Mouse (Mus musculus) brown adipose tissue, adult 24 weeks (tissue): Measurements from ENCODE around the gene Atp1b2. TPM values are rescaled to one million over a fixed set of nuclear protein-coding genes. Genes with fewer than 3 reads are reported as not detected.

ENCODE experiments used
- H3K27ac ChIP-seq: fragments of 200-500 bp; replicated peaks from 2 replicates; pipeline ENCODE4 v1.5.1; 2012; ENCODE audit warnings: low read depth, mild to moderate bottlenecking, low read length
- H3K4me1 ChIP-seq: fragments of 200-500 bp; 2 replicates; pipeline ENCODE4 v1.6.1; 2012; ENCODE audit warnings: low read length, mixed read lengths; ENCODE audit not compliant: control insufficient read depth, insufficient read depth, insufficient read length
- H3K4me3 ChIP-seq: fragments of 200-500 bp; 2 replicates; pipeline ENCODE4 v1.5.1; 2012; ENCODE audit warnings: low read depth, mild to moderate bottlenecking, low read length, moderate library complexity; ENCODE audit not compliant: insufficient read depth
- polyA plus RNA-seq: library from polyadenylated mRNA; stranded (reverse); fragments of >200 nt; gene quantifications from 2 replicates; pipeline ENCODE4 v1.2.4, GENCODE M21; 2012; ENCODE audit not compliant: missing spikeins, insufficient read depth, insufficient read length

The Atp1b2 gene
- polyA plus RNA-seq, 1 experiment, result 6.7 TPM

DNA sequence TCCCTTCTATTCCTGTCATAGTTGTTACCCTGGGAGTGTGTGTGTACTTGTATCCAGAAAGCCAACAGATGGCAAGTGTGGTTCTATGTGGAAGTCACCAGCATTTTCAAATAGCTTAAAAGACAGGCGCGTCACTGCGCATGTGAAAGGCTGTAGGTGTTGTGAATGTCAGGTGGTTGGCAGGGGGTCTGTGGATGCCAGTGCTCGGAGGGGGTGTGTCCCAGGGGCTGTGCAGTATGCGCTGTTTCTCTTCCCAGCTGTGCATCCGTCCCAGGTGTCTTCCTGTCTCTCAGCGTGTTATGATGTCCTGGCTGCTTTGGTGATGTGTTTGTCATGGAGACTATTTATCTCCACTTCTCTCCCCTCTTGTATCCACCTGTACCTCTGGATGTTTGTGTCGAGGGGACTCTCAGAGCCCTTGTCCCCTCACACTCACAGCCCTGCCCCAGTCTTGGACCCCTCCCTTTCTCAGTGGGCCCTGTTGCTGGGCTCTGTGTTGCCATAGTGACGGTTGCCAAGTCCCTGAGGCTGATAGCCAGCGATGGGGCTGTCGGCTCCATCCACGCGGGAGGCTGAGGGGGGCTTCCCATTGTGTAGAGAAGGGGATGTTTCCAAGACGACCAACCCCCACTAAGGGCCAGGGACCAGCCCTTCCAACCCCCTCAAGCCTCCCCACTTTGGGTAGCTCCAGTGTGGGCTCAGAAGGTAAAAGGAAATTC, 53.0 kb downstream of the Atp1b2 start:
- Histone ChIP-seq H3K4me1 (no peaks in the 10 kb centered on the region), H3K4me3 (no peak overlapping the region), H3K27ac (no peak overlapping the region)

DNA sequence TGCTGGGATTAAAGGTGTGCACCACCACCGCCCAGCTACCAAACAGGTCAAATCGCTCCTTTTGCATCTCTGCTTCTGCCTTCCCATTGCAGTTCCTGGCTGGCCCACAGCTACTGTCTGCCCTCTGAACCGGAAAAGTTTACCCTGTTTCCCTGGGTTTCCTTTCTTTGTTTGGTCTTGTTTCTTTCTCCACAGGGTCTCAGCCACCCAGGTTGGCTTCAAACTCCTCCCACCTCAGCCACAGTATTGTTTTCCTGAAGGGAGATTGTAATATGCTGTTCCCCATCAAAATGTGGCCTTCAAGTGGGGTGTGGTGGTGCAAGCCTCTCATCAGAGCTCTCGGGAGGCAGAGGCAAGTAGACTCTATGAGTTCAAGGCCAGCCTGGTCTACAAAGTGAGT, 54.4 kb downstream of the Atp1b2 start:
- Histone ChIP-seq H3K4me1 (no peaks in the 10 kb centered on the region; the same call in 1 of the 2 replicates), H3K4me3 (no peak overlapping the region)

More for the DNA sequence above, 54.4 kb downstream of the Atp1b2 start:
- H3K27ac ChIP-seq, result no peak overlapping the region

Other genes with a start within 250 kb of the Atp1b2 start
- gene Chd3, start 236.5 kb downstream of the Atp1b2 start, polyA plus RNA-seq, result 19.4 and 27.0 TPM in 2 replicates
- gene Naa38, start 210.5 kb downstream of the Atp1b2 start, polyA plus RNA-seq, result 249 and 290 TPM in 2 replicates
- 16.1 and 18.9 TPM in 2 replicates for gene Cyb5d1, start 210.3 kb downstream of the Atp1b2 start, polyA plus RNA-seq
- gene Tmem88, start 207.7 kb downstream of the Atp1b2 start, polyA plus RNA-seq, result 4.1 and 8.3 TPM in 2 replicates
- 13.9 and 16.9 TPM in 2 replicates for gene Kdm6b, start 192.3 kb downstream of the Atp1b2 start, polyA plus RNA-seq
- gene Dnah2, start 56.8 kb downstream of the Atp1b2 start, polyA plus RNA-seq, result not detected in 2 replicates
- gene Efnb3, start 45.7 kb downstream of the Atp1b2 start, polyA plus RNA-seq, result not detected in 2 replicates
- 10.7 and 10.9 TPM in 2 replicates for gene Wrap53, start 25.7 kb downstream of the Atp1b2 start, polyA plus RNA-seq
- 13.6 and 18.3 TPM in 2 replicates for gene Trp53, start 25.6 kb downstream of the Atp1b2 start, polyA plus RNA-seq
- gene Shbg, start 12.0 kb upstream of the Atp1b2 start, polyA plus RNA-seq, result not detected in 2 replicates
- 8.6 and 10.9 TPM in 2 replicates for gene Sat2, start 16.1 kb upstream of the Atp1b2 start, polyA plus RNA-seq
- 27.8 and 29.5 TPM in 2 replicates for gene Fxr2, start 27.0 kb upstream of the Atp1b2 start, polyA plus RNA-seq
- gene Sox15, start 49.4 kb upstream of the Atp1b2 start, polyA plus RNA-seq, result not detected in 2 replicates
- 73.8 and 102 TPM in 2 replicates for gene Mpdu1, start 56.7 kb upstream of the Atp1b2 start, polyA plus RNA-seq
- gene Cd68, start 60.2 kb upstream of the Atp1b2 start, polyA plus RNA-seq, result 10.3 and 12.1 TPM in 2 replicates
- 268 and 317 TPM in 2 replicates for gene Eif4a1, start 66.5 kb upstream of the Atp1b2 start, polyA plus RNA-seq
- 49.9 and 65.3 TPM in 2 replicates for gene Senp3, start 76.1 kb upstream of the Atp1b2 start, polyA plus RNA-seq
- gene Tnfsf13, start 79.8 kb upstream of the Atp1b2 start, polyA plus RNA-seq, result 4.1 and 4.9 TPM in 2 replicates
- 12.7 and 13.7 TPM in 2 replicates for gene Tnfsf12, start 89.9 kb upstream of the Atp1b2 start, polyA plus RNA-seq
- 0.99 and 2.8 TPM in 2 replicates for gene Tnfsfm13, start 90.2 kb upstream of the Atp1b2 start, polyA plus RNA-seq
- 10.4 and 16.5 TPM in 2 replicates for gene Polr2a, start 152.7 kb upstream of the Atp1b2 start, polyA plus RNA-seq
- gene Slc35g3, start 156.0 kb upstream of the Atp1b2 start, polyA plus RNA-seq, result not detected in 2 replicates
- gene Zbtb4, start 160.0 kb upstream of the Atp1b2 start, polyA plus RNA-seq, result 17.2 and 23.6 TPM in 2 replicates
- 1.7 and 2.4 TPM in 2 replicates for gene Chrnb1, start 190.0 kb upstream of the Atp1b2 start, polyA plus RNA-seq
- 5.6 and 7.5 TPM in 2 replicates for gene Fgf11, start 195.9 kb upstream of the Atp1b2 start, polyA plus RNA-seq
- gene Tmem102, start 199.7 kb upstream of the Atp1b2 start, polyA plus RNA-seq, result 1.2 TPM in 1 of 2 replicates, not detected in the other
- not detected in 2 replicates for gene Gm39566, start 209.4 kb upstream of the Atp1b2 start, polyA plus RNA-seq
- gene Spem2, start 212.5 kb upstream of the Atp1b2 start, polyA plus RNA-seq, result not detected in 2 replicates
- not detected in 2 replicates for gene Spem1, start 216.2 kb upstream of the Atp1b2 start, polyA plus RNA-seq
- gene Nlgn2, start 231.8 kb upstream of the Atp1b2 start, polyA plus RNA-seq, result 1.8 and 2.7 TPM in 2 replicates
- 206 and 248 TPM in 2 replicates for gene Tmem256, start 232.6 kb upstream of the Atp1b2 start, polyA plus RNA-seq
- gene Plscr3, start 240.4 kb upstream of the Atp1b2 start, polyA plus RNA-seq, result 18.7 TPM in 2 replicates